Mouse (Mus musculus): ENCODE results near the gene Ttc22. TPM values are rescaled to one million over a fixed set of nuclear protein-coding genes. Genes with fewer than 3 reads are reported as not detected.

Ttc22 gene
- polyA plus RNA-seq, 1 experiment from 2014 or later, result 0.07 TPM

DNA sequence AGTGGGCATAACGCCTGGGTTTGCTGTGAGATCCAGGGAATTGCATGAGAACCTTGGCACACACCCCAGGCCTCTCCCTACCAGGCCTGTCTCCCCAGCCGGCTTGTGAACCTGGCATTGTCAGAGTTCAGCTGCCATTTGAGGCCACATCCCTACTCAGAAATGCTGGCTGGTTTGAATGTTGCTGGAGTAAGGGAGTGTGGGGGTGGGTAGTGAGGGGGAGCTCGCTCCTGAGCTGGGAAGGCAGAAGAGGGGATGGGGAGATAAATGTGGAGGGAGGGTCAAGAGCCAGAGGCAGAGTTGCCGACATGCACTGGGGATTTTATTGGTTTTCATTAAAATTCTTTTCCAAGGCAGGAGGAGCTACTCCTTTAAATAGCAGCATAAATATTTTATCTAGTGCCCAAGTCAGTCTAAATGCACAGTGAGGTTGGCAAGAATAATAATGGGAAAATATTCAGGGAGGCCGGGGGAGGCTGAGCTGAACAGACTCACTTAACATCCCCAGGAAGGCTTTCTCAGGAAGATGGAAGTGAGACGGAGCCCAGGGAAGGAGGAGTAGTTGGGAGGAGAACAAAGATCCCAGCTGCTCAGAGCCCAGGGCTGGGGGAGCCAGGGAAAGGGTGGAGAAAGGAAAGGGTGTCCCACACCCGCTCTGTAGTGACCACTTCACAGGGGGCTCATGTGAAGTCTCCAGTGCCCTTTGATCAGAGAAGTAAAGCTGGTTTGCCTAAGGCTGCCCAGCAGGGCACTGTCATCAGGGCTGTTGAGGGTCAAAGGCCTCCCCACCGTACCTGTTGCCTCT lies 11.3 kb downstream of the Ttc22 start:
- peaks cover 24% of the 10 kb centered on the region; the same call in 1 of the 2 replicates for H3K27me3 ChIP-seq
- H3K4me2 ChIP-seq, result no peak overlapping the region
- no peaks in the 10 kb centered on the region for H3K36me3 ChIP-seq (replicated peaks)
- 39% methylated on average over 8 of the region's 8 CpGs for WGBS (ENCODE audit: insufficient replicate concordance)
- no peak overlapping the region for H3K4me3 ChIP-seq (replicated peaks)
- no peak for ATAC-seq (ENCODE audit: insufficient read depth)
- no peaks in the 10 kb centered on the region for H3K9me3 ChIP-seq (replicated peaks)
- H3K9ac ChIP-seq, result no peak overlapping the region
- no peak overlapping the region for H3K27ac ChIP-seq (replicated peaks)
- H3K4me1 ChIP-seq (replicated peaks), result 0 out of 2 replicates have a peak, but pooled peaks cover 4% of the 10 kb centered on the region

- no peaks in the 10 kb centered on the region for H3K36me3 ChIP-seq (replicated peaks)
- no peak overlapping the region for H3K4me2 ChIP-seq
- H3K4me1 ChIP-seq (replicated peaks), result no peaks in the 10 kb centered on the region
- H3K4me3 ChIP-seq (replicated peaks), result no peak overlapping the region
- H3K27me3 ChIP-seq, result peaks cover 24% of the 10 kb centered on the region; the same call in 1 of the 2 replicates
- WGBS (ENCODE audit: insufficient replicate concordance), result 38% methylated on average over 9 of the region's 9 CpGs
- no peak for ATAC-seq (ENCODE audit: insufficient read depth)
- no peaks in the 10 kb centered on the region for H3K9me3 ChIP-seq (replicated peaks)
- no peak overlapping the region for H3K27ac ChIP-seq (replicated peaks)
- no peak overlapping the region for H3K9ac ChIP-seq
Measured at GRCm38 (mm10) chr4:106634086-106634479, 11.9 kb downstream of the Ttc22 start.

GRCm38 (mm10) chr4:106643483-106644217 lies 21.4 kb downstream of the Ttc22 start:
- Histone ChIP-seq H3K9ac (no peak overlapping the region), H3K9me3 (replicated peaks) (no peaks in the 10 kb centered on the region), H3K4me2 (no peak overlapping the region), H3K36me3 (replicated peaks) (no peaks in the 10 kb centered on the region), H3K27me3 (peaks cover 18% of the 10 kb centered on the region), H3K4me1 (replicated peaks) (peaks cover 3% of the 10 kb centered on the region; the same call in 1 of the 2 replicates), H3K27ac (replicated peaks) (no peak overlapping the region), H3K4me3 (replicated peaks) (no peak overlapping the region)
- WGBS (ENCODE audit: insufficient replicate concordance), result 19% methylated on average over 8 of the region's 8 CpGs
- no peak for ATAC-seq (ENCODE audit: insufficient read depth)

DNA sequence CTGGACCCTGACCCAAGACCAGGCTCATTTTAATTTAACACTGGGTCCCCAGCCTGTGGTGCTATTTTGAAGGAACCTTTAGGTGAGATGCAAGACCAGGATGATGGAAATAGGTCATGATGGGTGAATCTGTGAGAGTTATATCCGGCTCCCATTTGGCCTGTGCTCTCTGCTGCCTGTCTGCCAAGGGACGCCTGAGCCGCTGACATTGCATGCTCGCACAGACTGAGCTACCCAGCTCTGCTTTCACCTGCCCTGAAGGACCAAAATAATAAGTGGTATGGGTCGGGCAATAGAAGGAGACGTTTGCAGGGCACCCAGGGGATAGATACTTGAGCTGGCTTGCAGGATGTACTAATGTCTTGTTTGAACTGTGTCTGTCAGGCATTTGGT lies 22.0 kb downstream of the Ttc22 start:
- H3K27ac ChIP-seq (replicated peaks), result no peak overlapping the region
- WGBS (ENCODE audit: insufficient replicate concordance), result 49% methylated on average over 6 of the region's 6 CpGs

GRCm38 (mm10) chr4:106645797-106646196 lies 23.6 kb downstream of the Ttc22 start:
- Histone ChIP-seq H3K36me3 (replicated peaks) (no peaks in the 10 kb centered on the region), H3K9me3 (replicated peaks) (no peaks in the 10 kb centered on the region), H3K4me1 (replicated peaks) (peaks cover 9% of the 10 kb centered on the region), H3K9ac (no peak overlapping the region), H3K4me2 (no peak overlapping the region), H3K27ac (replicated peaks) (no peak overlapping the region), H3K27me3 (peaks cover 22% of the 10 kb centered on the region), H3K4me3 (replicated peaks) (no peak overlapping the region)
- 47% methylated on average over 5 of the region's 5 CpGs for WGBS (ENCODE audit: insufficient replicate concordance)
- no peak for ATAC-seq (ENCODE audit: insufficient read depth)

More for the DNA sequence above, 22.0 kb downstream of the Ttc22 start:
- no peak overlapping the region for H3K4me3 ChIP-seq (replicated peaks)
- H3K9ac ChIP-seq, result no peak overlapping the region
- peaks cover 3% of the 10 kb centered on the region; the same call in 1 of the 2 replicates for H3K4me1 ChIP-seq (replicated peaks)
- H3K4me2 ChIP-seq, result no peak overlapping the region
- H3K36me3 ChIP-seq (replicated peaks), result no peaks in the 10 kb centered on the region
- H3K27me3 ChIP-seq, result peaks cover 18% of the 10 kb centered on the region
- no peak for ATAC-seq (ENCODE audit: insufficient read depth)
- no peaks in the 10 kb centered on the region for H3K9me3 ChIP-seq (replicated peaks)

DNA sequence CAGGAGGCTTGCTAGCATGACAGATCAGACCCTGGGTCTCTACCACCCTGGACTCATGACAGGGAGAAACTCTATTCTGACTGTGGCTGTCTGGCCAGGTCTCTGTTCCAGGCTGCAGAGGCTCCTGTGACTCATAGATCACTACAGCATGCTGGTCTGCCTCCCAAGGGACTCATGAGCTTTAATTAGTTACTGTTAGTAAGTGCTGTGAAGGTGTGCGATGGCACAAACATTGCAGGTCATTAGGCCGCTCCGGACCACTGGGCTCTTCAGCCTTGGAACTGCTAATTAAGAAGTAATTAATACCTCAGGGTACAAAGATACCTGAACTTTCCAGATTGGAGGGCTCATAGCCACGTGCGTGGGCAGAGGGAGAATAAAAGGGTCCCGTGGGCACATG lies 24.9 kb downstream of the Ttc22 start:
- Histone ChIP-seq H3K4me2 (no peak overlapping the region), H3K27ac (replicated peaks) (no peak overlapping the region), H3K36me3 (replicated peaks) (no peaks in the 10 kb centered on the region), H3K4me1 (replicated peaks) (peaks cover 21% of the 10 kb centered on the region), H3K27me3 (peaks cover 22% of the 10 kb centered on the region), H3K4me3 (replicated peaks) (no peak overlapping the region), H3K9ac (no peak overlapping the region), H3K9me3 (replicated peaks) (no peaks in the 10 kb centered on the region)
- ATAC-seq (ENCODE audit: insufficient read depth), result no peak
- 73% methylated on average over 6 of the region's 6 CpGs for WGBS (ENCODE audit: insufficient replicate concordance)

DNA sequence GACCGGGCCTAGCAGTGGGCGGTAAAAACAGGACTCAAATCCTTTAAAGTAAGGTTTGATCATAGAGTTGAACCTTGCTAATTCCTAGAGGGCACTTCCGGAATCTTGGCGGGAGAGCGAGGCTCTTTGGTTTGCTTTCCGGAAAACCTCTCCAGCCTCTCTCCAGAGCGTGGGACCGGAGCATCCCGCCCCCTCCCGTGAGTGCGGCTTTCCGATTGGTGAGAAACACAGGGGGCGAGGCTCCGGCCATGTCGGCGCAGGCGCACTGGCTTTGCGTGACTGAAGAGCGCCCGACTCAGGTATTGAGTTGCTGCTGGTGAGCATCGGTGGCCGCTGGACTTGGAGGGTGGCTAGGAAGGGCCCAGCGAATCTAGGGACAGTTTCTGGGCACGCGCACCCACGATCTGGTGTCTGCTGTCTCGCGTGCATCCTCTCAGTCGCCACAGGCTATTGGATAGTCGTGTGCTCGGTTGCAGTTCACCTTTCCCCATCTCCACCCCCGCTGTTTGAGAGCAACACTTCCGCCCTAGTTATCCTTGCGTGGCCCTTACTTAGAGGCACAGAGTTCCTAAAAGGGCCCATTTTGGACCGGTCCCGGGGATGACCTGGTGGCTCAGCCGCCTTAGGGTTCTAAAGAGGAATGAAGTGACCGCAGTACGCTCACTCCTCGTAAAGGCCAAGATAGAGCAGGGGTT lies 28.7 kb downstream of the Ttc22 start, which contains the start of gene Pars2:
Gene Pars2, plus strand, starts transcription at position 237 of the 695 bp plus-strand sequence.
- Histone ChIP-seq H3K9me3 (replicated peaks) (no peaks in the 10 kb centered on the region), H3K4me1 (replicated peaks) (peaks cover 21% of the 10 kb centered on the region), H3K4me3 (replicated peaks) (peak within 1 kb of the TSS; percentile 74), H3K27me3 (peaks cover 15% of the 10 kb centered on the region), H3K4me2 (peak within 1 kb of the TSS; percentile 93), H3K36me3 (replicated peaks) (peaks cover 19% of the 10 kb centered on the region), H3K27ac (replicated peaks) (peak within 1 kb of the TSS; percentile 64), H3K9ac (peak within 1 kb of the TSS; percentile 71)
- ATAC-seq (ENCODE audit: insufficient read depth), result peak; percentile 96
- 3% methylated on average over 40 of the region's 40 CpGs for WGBS (ENCODE audit: insufficient replicate concordance)

- no peak overlapping the region for H3K9ac ChIP-seq
- H3K4me3 ChIP-seq (replicated peaks), result no peak overlapping the region
- 47% methylated on average over 3 of the region's 3 CpGs for WGBS (ENCODE audit: insufficient replicate concordance)
- no peak overlapping the region for H3K4me2 ChIP-seq
- H3K27ac ChIP-seq (replicated peaks), result no peak overlapping the region
- ATAC-seq (ENCODE audit: insufficient read depth), result no peak
- H3K9me3 ChIP-seq (replicated peaks), result no peaks in the 10 kb centered on the region
- H3K27me3 ChIP-seq, result peaks cover 10% of the 10 kb centered on the region
- H3K36me3 ChIP-seq (replicated peaks), result peaks cover 19% of the 10 kb centered on the region
- peaks cover 21% of the 10 kb centered on the region for H3K4me1 ChIP-seq (replicated peaks)
Measured at GRCm38 (mm10) chr4:106652546-106652945, 30.3 kb downstream of the Ttc22 start.

- ATAC-seq (ENCODE audit: insufficient read depth), result no peak
- Histone ChIP-seq H3K9me3 (replicated peaks) (no peaks in the 10 kb centered on the region), H3K9ac (no peak overlapping the region), H3K27ac (replicated peaks) (no peak overlapping the region), H3K4me2 (no peak overlapping the region), H3K36me3 (replicated peaks) (peaks cover 22% of the 10 kb centered on the region), H3K27me3 (peaks cover 5% of the 10 kb centered on the region), H3K4me1 (replicated peaks) (peaks cover 21% of the 10 kb centered on the region), H3K4me3 (replicated peaks) (no peak overlapping the region)
- WGBS (ENCODE audit: insufficient replicate concordance), result 84% methylated on average over 15 of the region's 15 CpGs
Measured at GRCm38 (mm10) chr4:106653051-106653450, 30.8 kb downstream of the Ttc22 start.

DNA sequence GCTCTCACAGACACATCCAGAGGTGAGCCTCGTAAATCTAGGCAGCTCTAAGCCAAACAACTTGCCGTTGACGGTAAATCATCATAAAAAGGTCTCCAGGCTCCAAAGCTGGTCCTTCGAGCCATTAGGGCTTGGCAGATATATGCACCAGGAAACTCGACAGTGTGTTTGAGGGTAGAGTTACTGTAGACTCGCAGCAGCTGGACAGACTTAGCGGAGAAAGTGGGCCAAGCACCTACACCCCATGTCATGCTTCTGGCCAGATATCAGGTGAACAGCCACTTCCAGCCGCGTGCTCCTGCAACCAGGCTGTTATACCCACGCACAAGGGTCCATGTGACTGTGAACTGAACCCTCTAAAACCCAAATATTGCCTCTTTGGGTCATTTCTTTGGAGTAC lies 33.4 kb downstream of the Ttc22 start:
- WGBS (ENCODE audit: insufficient replicate concordance), result 75% methylated on average over 10 of the region's 10 CpGs
- no peak for ATAC-seq (ENCODE audit: insufficient read depth)
- no peak overlapping the region for H3K4me3 ChIP-seq (replicated peaks)
- H3K4me2 ChIP-seq, result no peak overlapping the region
- peaks cover 46% of the 10 kb centered on the region for H3K36me3 ChIP-seq (replicated peaks)
- H3K9ac ChIP-seq, result no peak overlapping the region
- H3K27me3 ChIP-seq, result no peaks in the 10 kb centered on the region
- peaks cover 16% of the 10 kb centered on the region for H3K4me1 ChIP-seq (replicated peaks)
- H3K9me3 ChIP-seq (replicated peaks), result no peaks in the 10 kb centered on the region
- no peak overlapping the region for H3K27ac ChIP-seq (replicated peaks)
